Mouse (Mus musculus) embryo, embryonic 11.5 days (tissue): ENCODE data around the gene Cdh11.

Experiments used
- DNase-seq: peaks from one replicate; pipeline ENCODE4 v3.0.0-alpha.2; 2012; ENCODE audit warnings: low read depth, low spot score

Cdh11 gene

DNA sequence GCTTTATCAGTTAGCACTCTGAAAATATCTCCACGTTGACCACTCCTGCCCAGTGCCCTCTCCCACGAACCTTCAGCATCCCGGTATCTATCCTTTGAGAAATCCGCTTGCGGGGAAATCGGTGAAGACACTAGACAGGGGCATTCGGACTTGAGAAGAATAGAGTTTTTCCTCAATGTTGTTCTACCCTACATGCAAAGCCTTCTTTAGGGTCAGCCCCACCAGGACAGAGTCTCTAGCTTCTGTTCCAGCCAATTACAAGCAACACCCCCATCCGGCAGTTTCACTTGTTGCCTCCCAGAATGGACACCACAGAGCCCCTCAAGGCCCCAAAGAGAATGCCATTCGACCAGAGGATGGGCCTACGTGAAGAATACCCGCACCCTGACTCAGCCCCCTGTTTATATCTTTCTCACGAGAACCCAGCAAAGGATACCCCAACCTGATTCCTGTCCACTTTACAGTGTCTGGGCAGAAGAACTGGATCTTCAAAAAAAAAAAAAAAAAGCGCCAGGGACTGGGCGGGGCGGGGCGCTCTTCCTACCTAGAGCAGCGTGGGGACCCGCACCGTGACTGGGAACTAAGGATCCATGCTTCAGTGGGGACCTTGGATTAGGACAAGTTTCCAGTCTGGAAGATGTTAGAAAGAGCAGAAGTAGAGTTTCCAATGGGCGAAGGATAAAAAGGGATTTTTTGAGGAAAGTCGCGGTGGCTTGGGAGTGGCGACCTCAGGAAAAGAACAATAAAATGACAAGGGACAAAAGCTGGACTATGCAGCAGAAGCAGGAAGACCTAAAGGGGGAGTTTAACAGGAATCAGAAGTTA lies at the start of gene Cdh11:
Gene Cdh11 (minus strand): TSS at position 51 of the 825 bp plus-strand sequence.
- no peak for DNase-seq

DNA sequence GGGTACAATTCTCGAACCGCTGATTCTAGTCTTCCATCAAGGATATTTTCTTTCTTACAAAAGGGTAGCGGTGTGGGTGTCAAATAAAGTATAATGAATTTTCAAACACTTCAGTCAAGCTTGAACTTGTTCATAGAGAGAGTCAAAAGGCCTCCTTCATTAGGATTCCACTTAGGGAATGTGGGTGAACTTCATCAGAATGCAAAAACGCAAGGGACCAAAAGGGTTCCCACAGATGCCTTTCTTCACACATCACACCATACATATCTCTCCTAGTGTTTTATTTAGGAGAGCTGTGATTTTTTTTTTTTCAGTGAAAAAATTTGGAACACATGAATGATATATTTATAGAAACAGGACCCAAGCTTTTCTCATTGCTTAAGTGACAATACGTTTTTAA lies 28.5 kb upstream of the Cdh11 start:
- no peak for DNase-seq

GRCm38 (mm10) chr8:102790303-102790702 lies 4.9 kb upstream of the Cdh11 start:
- no peak for DNase-seq

GRCm38 (mm10) chr8:102786467-102787360 lies 1.3 kb upstream of the Cdh11 start:
- DNase-seq: no peak

DNA sequence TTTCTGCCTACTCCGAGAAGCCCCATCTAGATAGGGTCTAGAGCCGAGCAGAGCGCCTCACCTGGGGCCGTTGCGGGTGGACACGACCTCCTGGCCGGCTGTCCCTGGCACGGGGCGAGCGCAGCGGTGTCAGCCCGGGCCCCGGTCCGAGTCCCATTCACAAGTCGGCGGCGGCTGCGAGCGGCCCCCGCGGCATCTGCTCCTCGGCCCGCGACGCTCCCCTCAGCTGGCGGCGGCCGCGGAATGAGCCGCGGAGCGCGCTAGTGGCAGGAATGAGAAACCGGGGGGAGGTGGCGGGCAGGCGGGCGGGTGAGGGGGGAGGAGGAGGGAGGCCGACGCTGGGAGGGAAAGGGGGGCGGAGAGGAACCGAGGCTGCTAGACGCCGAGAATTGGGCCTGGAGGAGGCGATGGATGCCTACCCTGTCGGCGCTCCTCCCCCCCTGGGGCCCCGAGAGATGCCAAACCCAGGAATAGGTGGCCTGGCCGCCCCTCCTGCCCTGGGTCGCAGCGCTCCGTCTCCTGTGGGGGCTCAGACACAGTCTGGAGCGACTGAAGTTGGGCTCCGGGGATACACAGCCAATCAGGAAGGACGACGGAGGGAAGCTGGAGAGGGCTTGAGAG lies 497 bp downstream of the Cdh11 start:
- DNase-seq: peak; percentile 70

- DNase-seq: no peak
Observed at GRCm38 (mm10) chr8:102783821-102784591, 1.4 kb downstream of the Cdh11 start.

DNA sequence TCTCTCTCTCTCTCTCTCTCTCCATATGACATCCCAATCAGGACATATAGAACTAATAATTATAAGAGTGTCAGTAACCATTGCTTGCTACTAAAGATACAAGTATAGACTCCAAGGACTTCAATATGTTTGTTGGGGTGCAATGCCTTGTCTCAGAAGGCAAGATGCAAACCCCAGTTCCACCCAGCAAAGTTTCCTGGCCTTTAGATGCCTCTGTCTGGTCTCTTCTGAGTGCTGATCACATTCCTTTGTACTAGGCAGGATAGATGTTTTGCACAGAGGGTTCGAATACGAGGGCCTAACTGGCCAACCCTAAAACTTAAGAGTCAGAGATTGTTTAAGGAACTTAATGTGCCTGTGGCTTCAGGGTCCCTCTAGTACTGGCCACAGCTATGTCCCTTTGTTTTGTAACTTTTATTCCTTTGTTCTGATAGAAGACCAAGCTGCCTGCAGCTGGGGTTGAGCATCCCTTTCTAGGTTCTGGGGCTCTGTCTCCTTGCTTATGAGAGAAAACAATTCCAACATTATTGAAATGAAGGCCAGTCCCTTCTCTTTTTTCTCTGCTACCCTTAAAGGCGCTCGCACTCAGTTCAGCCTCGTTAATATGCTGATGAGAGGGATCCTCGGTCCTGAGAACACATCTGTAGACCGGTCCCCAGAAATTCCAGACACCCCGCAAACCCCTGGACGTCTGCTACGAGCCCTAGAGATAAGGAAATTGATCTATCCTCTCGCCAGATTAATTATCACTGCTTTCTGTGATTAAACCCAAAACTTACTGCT lies 2.5 kb downstream of the Cdh11 start:
- DNase-seq: no peak

DNA sequence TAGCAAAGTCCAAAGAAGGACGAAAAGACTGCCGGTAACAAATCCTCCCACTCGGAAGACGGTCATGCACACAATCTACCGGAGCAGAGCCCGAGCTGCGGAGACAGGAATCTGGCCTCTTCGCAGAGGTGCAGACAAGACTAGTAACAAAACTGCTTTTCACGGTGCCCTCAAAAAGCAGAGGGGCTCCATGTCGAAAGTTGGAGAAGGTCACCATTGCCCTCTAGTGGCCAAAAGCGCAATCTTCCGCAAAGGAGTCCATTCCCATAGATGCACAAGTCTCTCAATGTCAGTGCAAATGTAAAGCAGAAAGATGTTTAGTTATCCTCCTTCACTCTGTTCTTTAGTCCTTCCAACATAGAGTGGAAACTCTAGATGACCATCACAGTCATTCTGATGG lies 4.5 kb downstream of the Cdh11 start:
- peak; percentile 80 for DNase-seq

DNA sequence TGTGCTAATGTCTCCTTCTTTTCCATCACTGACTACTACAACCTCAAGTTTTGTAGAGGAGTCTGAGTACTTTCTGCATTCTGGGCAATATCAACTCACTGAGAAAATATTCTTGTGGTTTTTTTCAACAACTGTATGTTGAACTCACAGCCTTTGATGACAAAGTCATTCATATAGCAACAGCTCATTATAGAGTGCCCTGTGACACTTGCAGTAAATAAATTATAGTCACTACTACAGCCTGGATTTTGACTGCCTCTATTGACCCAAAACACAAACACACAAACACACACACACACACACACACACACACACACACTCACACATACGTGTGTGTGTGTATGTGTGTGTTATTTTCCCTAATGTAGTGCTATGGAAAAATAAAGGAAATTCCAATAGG lies 10.8 kb downstream of the Cdh11 start:
- no peak for DNase-seq

DNA sequence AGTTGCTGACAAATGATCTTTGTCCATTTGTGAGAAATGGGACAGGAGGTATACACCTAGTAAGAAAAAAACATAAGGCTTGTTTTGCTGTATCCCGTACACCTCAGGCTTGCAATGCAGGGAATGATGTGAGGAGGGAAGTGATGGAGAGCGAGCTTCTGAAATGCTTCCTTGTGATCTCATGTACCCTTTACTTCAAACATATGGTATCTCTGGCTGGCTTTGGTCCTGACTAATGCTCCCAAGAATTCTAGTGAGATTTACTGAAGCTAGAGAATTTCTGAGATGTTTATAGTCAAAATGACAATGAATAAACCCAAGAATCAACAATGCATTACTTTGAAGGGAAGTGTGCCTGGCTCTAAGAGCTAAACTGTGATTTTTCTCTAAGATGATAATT lies 14.0 kb downstream of the Cdh11 start:
- DNase-seq: no peak

DNA sequence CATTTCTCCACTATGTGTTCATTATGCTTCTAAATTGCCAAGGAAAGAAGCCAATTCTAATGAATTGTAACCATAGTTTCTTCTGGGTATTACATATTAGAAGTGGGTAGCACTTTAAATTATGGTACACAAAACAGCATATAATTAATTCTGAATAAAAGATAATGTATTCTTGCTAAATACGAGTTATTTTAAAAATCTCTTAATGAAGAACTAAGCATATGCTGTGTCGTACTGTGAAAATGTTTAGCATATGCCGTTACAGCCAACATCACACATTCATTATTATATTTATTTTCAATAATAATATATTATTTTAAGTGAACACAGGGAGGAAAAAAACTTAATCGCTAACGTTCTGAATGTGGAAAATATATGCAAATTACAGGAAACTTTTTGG lies 31.6 kb downstream of the Cdh11 start:
- DNase-seq: no peak

GRCm38 (mm10) chr8:102742940-102743339 lies 42.5 kb downstream of the Cdh11 start:
- DNase-seq: peak; percentile 19

DNA sequence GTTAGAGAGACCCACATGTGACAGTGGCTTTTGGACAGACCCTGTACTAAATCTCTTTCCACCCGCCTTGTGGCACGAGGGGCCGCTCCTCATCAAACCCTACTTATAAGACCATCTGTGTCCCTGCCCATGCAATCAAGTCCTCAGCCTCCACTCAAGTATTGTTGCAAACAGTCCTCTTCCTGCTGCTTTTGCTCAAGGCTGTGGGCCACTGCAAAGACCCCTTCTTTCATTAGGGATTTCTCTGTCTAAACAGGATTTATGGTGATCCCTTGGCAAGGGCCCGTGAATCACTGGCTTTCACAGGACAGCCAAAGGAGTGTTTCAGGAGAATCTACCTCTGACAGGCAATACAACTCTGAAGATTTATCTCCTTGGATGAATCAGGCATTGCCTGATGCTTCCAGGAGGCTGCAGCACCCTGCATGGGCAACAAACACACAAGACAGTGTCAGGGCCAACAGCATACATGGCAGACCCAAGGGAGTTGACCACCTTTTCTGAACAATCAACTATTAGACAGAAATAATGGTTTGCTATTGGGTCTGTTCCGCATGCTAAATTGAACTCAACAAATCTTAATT lies 43.3 kb downstream of the Cdh11 start:
- peak; percentile 24 for DNase-seq

- no peak for DNase-seq
Observed at GRCm38 (mm10) chr8:102740963-102741362, 44.5 kb downstream of the Cdh11 start.

GRCm38 (mm10) chr8:102738961-102739487 lies 46.4 kb downstream of the Cdh11 start:
- DNase-seq: no peak

GRCm38 (mm10) chr8:102738395-102738794 lies 47.0 kb downstream of the Cdh11 start:
- DNase-seq: no peak

- no peak for DNase-seq
Observed at GRCm38 (mm10) chr8:102734419-102734818, 51.0 kb downstream of the Cdh11 start.

DNA sequence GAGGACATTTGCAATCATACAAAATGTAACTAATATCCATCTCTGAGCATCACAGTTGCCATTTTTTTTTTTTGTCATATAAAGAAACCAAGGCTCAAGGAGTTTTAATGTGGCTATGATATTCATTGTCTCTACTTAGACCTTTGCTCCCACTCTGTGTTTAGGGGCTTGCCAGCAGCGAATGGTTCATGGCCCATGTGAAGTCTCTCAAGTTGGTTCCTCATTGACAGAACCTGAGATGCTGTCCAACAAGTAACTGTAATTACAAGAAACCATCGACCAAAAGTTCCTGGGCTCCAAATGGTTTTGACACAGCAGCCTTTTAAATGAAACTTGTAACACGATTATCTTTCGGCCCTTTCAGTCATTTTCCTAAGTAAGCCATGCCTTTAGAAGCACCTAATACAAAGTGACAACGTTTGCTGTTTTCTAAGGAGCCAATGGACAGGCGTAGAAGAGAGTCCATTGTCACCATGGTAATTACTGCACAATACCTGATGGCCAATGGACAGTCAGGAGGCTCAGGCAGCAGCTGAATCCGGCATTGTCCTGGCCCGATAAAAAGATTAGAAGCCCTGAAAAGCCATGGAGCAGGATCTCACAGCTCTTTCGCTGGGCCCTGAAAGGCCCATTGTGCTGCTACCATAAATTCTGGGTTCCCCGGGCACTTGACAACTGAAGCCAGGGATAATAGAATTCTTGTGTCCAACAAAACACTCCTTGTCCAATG lies 59.1 kb downstream of the Cdh11 start:
- DNase-seq: peak; percentile 22

DNA sequence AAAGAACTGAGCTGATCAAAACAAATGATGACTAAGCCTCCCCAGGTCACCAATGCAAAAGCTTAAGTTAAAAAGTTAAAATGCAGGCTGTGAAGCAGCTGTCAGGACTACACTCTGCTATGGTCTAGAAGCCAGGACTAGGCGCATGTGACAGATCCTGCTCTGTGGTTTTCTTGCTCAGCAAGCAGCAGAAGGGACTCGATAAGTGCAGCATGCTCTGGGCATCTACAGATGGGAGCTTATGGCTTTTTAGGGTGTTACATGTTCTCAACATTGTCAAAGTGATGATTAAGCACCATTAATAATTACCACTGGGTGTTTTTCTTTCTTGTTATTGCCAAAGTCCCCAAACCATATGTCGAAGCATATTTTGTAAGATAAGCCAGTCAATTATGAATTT lies 59.9 kb downstream of the Cdh11 start:
- no peak for DNase-seq
